23 mouse cellular contexts compared by ENCODE assay signal in genomic region chr3:131998838-131999613, GRCm38 (mm10).
DNase-seq lines count a peak whose midpoint lies in the region; ATAC-seq and TF ChIP-seq lines count a peak whose summit lies in the region.
"Had no signal": no experiment of that assay in that cellular context is flagged by ENCODE, and none has a peak within 500 bp of the region (broad histone marks: within the 10 kb centered on the region; RNA-seq: fewer than 3 reads in every experiment).

No protein-coding gene starts in this region.

- H3K9ac ChIP-seq in embryonic facial prominence, embryonic 12.5 days: no peak overlapping the region
- no peak overlapping the region for H3K9ac ChIP-seq in lung, embryonic 14.5 days
- H3K9ac ChIP-seq in neural tube, embryonic 13.5 days: no peak overlapping the region
- H3K9ac ChIP-seq: hindbrain, embryonic 15.5 days; liver, embryonic 13.5 days had no signal

- H3K4me3 ChIP-seq in embryonic facial prominence, embryonic 12.5 days: no peak overlapping the region
- no peak overlapping the region for H3K4me3 ChIP-seq in embryonic facial prominence, embryonic 10.5 days
- H3K4me3 ChIP-seq in lung, embryonic 14.5 days (ENCODE audit: low read depth, low read length): no peak overlapping the region
- no peak overlapping the region for H3K4me3 ChIP-seq in embryonic fibroblast, embryonic 13.5 days (ENCODE audit: insufficient read depth, low read length)
- no peak overlapping the region for H3K4me3 ChIP-seq in neural tube, embryonic 13.5 days
- H3K4me3 ChIP-seq: erythroblast, embryonic 14.5 days; heart, adult 2 months; hindbrain, embryonic 15.5 days; liver, embryonic 13.5 days; megakaryocyte, embryonic 14.5 days had no signal

- no peaks in the 10 kb centered on the region for H3K9me3 ChIP-seq in embryonic facial prominence, embryonic 12.5 days
- H3K9me3 ChIP-seq in embryonic facial prominence, embryonic 10.5 days: no peaks in the 10 kb centered on the region
- no peaks in the 10 kb centered on the region for H3K9me3 ChIP-seq in lung, embryonic 14.5 days (ENCODE audit: low read depth, low read length)
- no peaks in the 10 kb centered on the region for H3K9me3 ChIP-seq in neural tube, embryonic 13.5 days
- H3K9me3 ChIP-seq: hindbrain, embryonic 15.5 days; liver, embryonic 13.5 days; megakaryocyte, embryonic 14.5 days had no signal

- no peak for TF ChIP-seq POLR2A in embryonic fibroblast, embryonic 13.5 days (IDR thresholded peaks at IDR 0.05; ENCODE audit: low read depth, low read length)

- H3K27me3 ChIP-seq in embryonic facial prominence, embryonic 12.5 days: no peaks in the 10 kb centered on the region
- H3K27me3 ChIP-seq in embryonic facial prominence, embryonic 10.5 days (replicated peaks; ENCODE audit: low read depth, poor library complexity, severe bottlenecking): no peaks in the 10 kb centered on the region
- H3K27me3 ChIP-seq in lung, embryonic 14.5 days (ENCODE audit: insufficient read depth, low read length): no peaks in the 10 kb centered on the region
- H3K27me3 ChIP-seq in neural tube, embryonic 13.5 days: no peaks in the 10 kb centered on the region
- H3K27me3 ChIP-seq: CH12.LX; hindbrain, embryonic 15.5 days; liver, embryonic 13.5 days; megakaryocyte, embryonic 14.5 days had no signal

- H3K4me2 ChIP-seq in embryonic facial prominence, embryonic 12.5 days (replicated peaks): no peak overlapping the region
- no peak overlapping the region for H3K4me2 ChIP-seq in lung, embryonic 14.5 days
- H3K4me2 ChIP-seq in neural tube, embryonic 13.5 days: peak overlapping the region; percentile 21
- H3K4me2 ChIP-seq: hindbrain, embryonic 15.5 days; liver, embryonic 13.5 days had no signal

- H3K27ac ChIP-seq in embryonic facial prominence, embryonic 12.5 days: peak overlapping the region; percentile 65; the same call in 1 of the 2 replicates
- no peak overlapping the region for H3K27ac ChIP-seq in embryonic facial prominence, embryonic 10.5 days (replicated peaks)
- no peak overlapping the region for H3K27ac ChIP-seq in lung, embryonic 14.5 days (ENCODE audit: low read depth)
- peak overlapping the region; percentile 51; the same call in 1 of the 2 replicates for H3K27ac ChIP-seq in embryonic fibroblast, embryonic 13.5 days (ENCODE audit: insufficient read depth, low read length)
- H3K27ac ChIP-seq in neural tube, embryonic 13.5 days (replicated peaks): peak overlapping the region; percentile 57; the same call in 1 of the 2 replicates
- H3K27ac ChIP-seq: heart, adult 2 months; hindbrain, embryonic 15.5 days; liver, embryonic 13.5 days had no signal

- H3K4me1 ChIP-seq in embryonic facial prominence, embryonic 12.5 days: peaks cover 7% of the 10 kb centered on the region; the same call in 1 of the 2 replicates
- 0 out of 2 replicates have a peak, but pooled peaks cover 5% of the 10 kb centered on the region for H3K4me1 ChIP-seq in embryonic facial prominence, embryonic 10.5 days
- H3K4me1 ChIP-seq in lung, embryonic 14.5 days (ENCODE audit: insufficient read depth): no peaks in the 10 kb centered on the region
- peaks cover 2% of the 10 kb centered on the region for H3K4me1 ChIP-seq in embryonic fibroblast, embryonic 13.5 days (ENCODE audit: control insufficient read depth, insufficient read depth, low read length)
- peaks cover 12% of the 10 kb centered on the region for H3K4me1 ChIP-seq in neural tube, embryonic 13.5 days (replicated peaks)
- H3K4me1 ChIP-seq: liver, embryonic 13.5 days; megakaryocyte, embryonic 14.5 days had no signal

- ATAC-seq in embryonic facial prominence, embryonic 12.5 days (ENCODE audit: insufficient number of reproducible peaks, insufficient read depth, low FRiP score, low TSS enrichment): no peak
- ATAC-seq in lung, embryonic 14.5 days (ENCODE audit: insufficient read depth): no peak
- peak; percentile 63; the same call in 1 of the 2 replicates for ATAC-seq in neural tube, embryonic 13.5 days (ENCODE audit: low read depth)
- ATAC-seq in inflammation-experienced regulatory T-cells, adult 6 months: no peak
- ATAC-seq: lung, postnatal 0 days had no signal

- no peak for DNase-seq in embryonic facial prominence, embryonic 10.5 days (ENCODE audit: low spot score)
- DNase-seq in lung, embryonic 14.5 days: peak; percentile 64
- DNase-seq in lung, postnatal 4 days: no peak
- no peak for DNase-seq in retina, embryonic 14.5 days (ENCODE audit: low spot score)
- DNase-seq: cerebellum, postnatal 10 days; embryo, embryonic 11 days; gastrocnemius, postnatal 14 days; heart, adult 2 months; kidney, adult 2 months; kidney, postnatal 36 days; layer of hippocampus, adult 9-11 months; liver, embryonic 13.5 days; spleen, adult 18-20 months; thymus, adult 18-20 months had no signal

- no peaks in the 10 kb centered on the region for H3K36me3 ChIP-seq in embryonic facial prominence, embryonic 12.5 days
- no peaks in the 10 kb centered on the region for H3K36me3 ChIP-seq in embryonic facial prominence, embryonic 10.5 days (replicated peaks)
- H3K36me3 ChIP-seq in lung, embryonic 14.5 days (ENCODE audit: insufficient read depth): no peaks in the 10 kb centered on the region
- H3K36me3 ChIP-seq in neural tube, embryonic 13.5 days: no peaks in the 10 kb centered on the region
- H3K36me3 ChIP-seq: hindbrain, embryonic 15.5 days; liver, embryonic 13.5 days had no signal

- no peak for TF ChIP-seq CTCF in lung, embryonic 14.5 days (IDR thresholded peaks at IDR 0.05; ENCODE audit: low read depth)
- TF ChIP-seq CTCF in embryonic fibroblast, embryonic 13.5 days (IDR thresholded peaks at IDR 0.05; ENCODE audit: borderline replicate concordance, insufficient read depth, low read length): no peak

- WGBS in embryonic facial prominence, embryonic 12.5 days: 44% methylated on average over 6 of the region's 6 CpGs
- 78% methylated on average over 6 of the region's 6 CpGs for WGBS in embryonic facial prominence, embryonic 10.5 days
- 55% methylated on average over 6 of the region's 6 CpGs for WGBS in lung, embryonic 14.5 days
- WGBS in neural tube, embryonic 13.5 days: 35% methylated on average over 6 of the region's 6 CpGs

Comparison
In these comparisons a context has a peak if more than half of its experiments do, and no peak if none do; other contexts are left out.
1. H3K27ac ChIP-seq: peak in embryonic facial prominence, embryonic 12.5 days (single experiment), embryonic fibroblast, embryonic 13.5 days (single experiment) and neural tube, embryonic 13.5 days (single experiment); none in embryonic facial prominence, embryonic 10.5 days (single experiment) and lung, embryonic 14.5 days (single experiment).